Mouse (Mus musculus) embryonic fibroblast, embryonic 13.5 days (primary cell): ENCODE data around the gene L3mbtl3.

Source experiments
- CTCF ChIP-seq: IDR thresholded peaks from 2 replicates; pipeline ENCODE4 v1.5.1; 2011; ENCODE audit warnings: mild to moderate bottlenecking, control low read depth, low read length, moderate library complexity, borderline replicate concordance; ENCODE audit not compliant: insufficient read depth
- POLR2A ChIP-seq: IDR thresholded peaks from 2 replicates; pipeline ENCODE4 v1.6.1; 2011; ENCODE audit warnings: low read depth, mild to moderate bottlenecking, control low read depth, low read length, moderate library complexity

GRCm38 (mm10) chr10:26322344-26323051, 53.3 kb downstream of the L3mbtl3 start:
- TF ChIP-seq CTCF (no peak), POLR2A (no peak)
